Mouse (Mus musculus): ENCODE data around the gene Trappc12. TPM values are rescaled to one million over a fixed set of nuclear protein-coding genes. Genes with fewer than 3 reads are reported as not detected.

Gene Trappc12
- 49.1 and 67.5 TPM in 2 replicates for total RNA-seq (2014; fragmentation: Nextera tagmentation)
- total RNA-seq (2017), result 58.3 and 64.0 TPM in 2 replicates

DNA sequence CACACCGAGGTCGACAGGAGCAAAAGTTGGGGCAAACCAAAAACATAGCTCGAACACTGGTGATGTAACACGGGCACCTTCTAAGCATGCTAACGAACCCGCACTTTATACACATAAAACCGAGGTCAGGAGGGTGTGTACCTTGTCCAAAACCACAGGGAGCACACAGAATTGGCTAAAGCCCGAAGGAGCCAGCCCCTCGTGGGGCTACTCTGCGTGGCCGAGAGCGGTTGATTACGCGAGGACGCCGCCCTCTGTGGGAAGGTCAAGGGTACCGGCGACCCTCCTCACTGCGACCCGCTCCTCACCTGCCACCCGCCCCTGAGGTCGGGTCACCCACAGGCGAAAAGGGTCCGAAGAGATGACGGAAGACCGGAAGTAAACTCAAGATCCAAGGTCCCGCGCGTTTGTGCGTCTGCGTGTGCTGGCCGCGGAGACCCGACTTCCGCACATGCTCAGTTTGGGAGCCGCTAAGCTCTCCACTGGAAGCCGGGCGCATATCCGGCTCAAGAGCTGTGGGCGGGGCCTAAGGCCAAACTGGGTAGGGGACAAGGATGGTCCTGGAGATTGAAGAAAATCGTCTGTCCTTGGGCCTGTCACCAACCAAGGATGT lies at the start of gene Trappc12:
Gene Trappc12 (minus strand): TSS at position 452 of the 613 bp plus-strand sequence.
- ATAC-seq (replicated peaks; ENCODE audit: low FRiP score, low TSS enrichment, poor library complexity, severe bottlenecking), result peak; percentile 78

DNA sequence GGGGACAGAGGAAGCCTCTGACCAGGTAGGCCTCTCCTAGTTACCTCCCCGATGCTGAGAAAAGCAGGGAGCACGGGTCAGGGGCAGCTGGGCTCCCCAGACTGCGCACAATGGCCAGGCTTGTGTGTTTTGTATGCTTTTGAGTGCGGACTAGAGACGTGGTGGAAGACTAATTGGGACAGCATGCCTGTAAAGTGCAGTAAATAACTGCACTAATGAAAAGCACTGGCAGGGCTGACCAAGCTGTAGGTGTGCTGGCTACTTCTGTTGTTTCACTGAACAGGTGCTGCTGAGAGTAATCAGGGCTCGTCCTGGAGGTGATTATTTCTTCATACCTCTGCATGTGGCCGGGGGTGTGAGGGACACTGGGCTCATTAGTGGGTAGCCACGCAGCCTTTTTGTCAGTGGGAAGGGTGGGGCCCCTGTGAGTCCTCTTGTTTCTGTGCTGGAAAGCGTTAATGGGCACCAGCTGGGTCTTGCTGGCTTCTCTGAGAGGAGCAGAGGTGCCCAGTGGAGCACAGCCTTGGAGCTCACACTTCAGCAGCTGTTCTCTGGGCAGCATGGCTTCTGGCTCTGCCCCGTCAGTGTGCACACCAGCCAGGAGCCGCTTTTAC lies 49.6 kb upstream of the Trappc12 start:
- ATAC-seq (replicated peaks; ENCODE audit: low FRiP score, low TSS enrichment, poor library complexity, severe bottlenecking), result no peak

- ATAC-seq (replicated peaks; ENCODE audit: low FRiP score, low TSS enrichment, poor library complexity, severe bottlenecking), result no peak
These were observed 46.7 kb upstream of the Trappc12 start for GRCm38 (mm10) chr12:28796881-28797420.

DNA sequence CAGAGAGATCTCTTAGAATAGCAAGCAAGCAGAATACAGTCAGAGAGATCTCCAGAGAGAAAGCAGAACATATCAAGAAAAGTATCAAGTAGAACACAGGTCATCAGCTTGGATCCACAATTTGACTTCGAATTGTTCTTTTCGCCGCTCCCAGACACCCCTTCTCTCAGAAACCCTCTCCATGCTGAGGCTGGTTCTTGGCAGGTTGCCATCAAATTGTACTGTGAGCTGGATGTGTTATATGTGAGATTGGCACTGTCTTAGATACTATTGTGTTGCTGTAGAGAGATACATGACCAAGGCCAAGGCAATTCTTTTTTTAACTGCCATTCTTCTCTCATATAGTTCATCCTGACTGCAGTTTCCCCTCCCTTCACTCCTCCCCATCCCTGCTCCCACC lies 44.8 kb upstream of the Trappc12 start:
- peak; percentile 34; the same call in 1 of the 2 replicates for ATAC-seq (replicated peaks; ENCODE audit: low FRiP score, low TSS enrichment, poor library complexity, severe bottlenecking)

- no peak for ATAC-seq (replicated peaks; ENCODE audit: low FRiP score, low TSS enrichment, poor library complexity, severe bottlenecking)
These were observed 43.4 kb upstream of the Trappc12 start for GRCm38 (mm10) chr12:28793715-28794114.

DNA sequence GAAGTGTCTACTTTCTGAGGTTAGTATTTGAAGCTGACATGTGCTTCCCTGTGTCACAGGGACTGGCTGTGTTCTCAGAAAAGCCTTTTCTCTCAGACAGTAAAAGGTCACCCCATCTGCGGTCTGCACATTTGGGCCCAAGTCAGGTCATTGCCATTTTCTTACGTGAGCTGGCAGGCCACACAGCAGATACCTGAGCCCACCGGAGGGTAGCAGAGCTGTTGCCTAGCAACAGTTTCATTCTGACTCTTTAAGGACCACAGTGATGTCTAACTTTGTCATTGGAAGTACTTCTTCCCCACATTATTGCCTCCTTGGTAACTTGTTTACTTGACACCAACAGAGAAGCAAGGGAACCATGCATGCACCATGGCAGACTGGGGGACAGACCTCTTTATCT lies 42.3 kb upstream of the Trappc12 start:
- no peak for ATAC-seq (replicated peaks; ENCODE audit: low FRiP score, low TSS enrichment, poor library complexity, severe bottlenecking)

DNA sequence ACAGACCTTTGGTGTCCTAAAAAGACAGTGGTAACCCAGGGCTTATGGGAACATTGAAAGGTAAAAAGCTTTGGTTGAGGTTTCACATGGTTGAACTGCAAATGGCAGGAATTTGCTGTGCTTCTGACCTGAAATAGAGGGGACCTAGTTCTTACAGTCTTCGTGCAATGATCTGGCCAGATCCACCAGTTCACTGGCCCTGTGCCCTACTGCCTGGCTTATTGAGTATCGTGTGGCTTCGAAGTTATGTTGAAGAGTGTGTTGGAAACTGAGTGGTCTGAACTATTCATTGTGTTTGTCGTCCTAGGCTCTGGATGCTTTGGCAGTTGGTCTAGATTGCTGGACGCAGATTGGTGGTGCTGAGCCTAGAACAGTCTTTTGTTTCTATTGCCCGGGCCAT lies 36.0 kb upstream of the Trappc12 start:
- ATAC-seq (replicated peaks; ENCODE audit: low FRiP score, low TSS enrichment, poor library complexity, severe bottlenecking), result no peak

GRCm38 (mm10) chr12:28785299-28785698 lies 35.0 kb upstream of the Trappc12 start:
- ATAC-seq (replicated peaks; ENCODE audit: low FRiP score, low TSS enrichment, poor library complexity, severe bottlenecking), result no peak

GRCm38 (mm10) chr12:28784864-28785263 lies 34.6 kb upstream of the Trappc12 start:
- no peak for ATAC-seq (replicated peaks; ENCODE audit: low FRiP score, low TSS enrichment, poor library complexity, severe bottlenecking)

GRCm38 (mm10) chr12:28784355-28784754 lies 34.1 kb upstream of the Trappc12 start:
- ATAC-seq (replicated peaks; ENCODE audit: low FRiP score, low TSS enrichment, poor library complexity, severe bottlenecking), result peak; percentile 89

GRCm38 (mm10) chr12:28782637-28783036 lies 32.4 kb upstream of the Trappc12 start:
- ATAC-seq (replicated peaks; ENCODE audit: low FRiP score, low TSS enrichment, poor library complexity, severe bottlenecking), result no peak

DNA sequence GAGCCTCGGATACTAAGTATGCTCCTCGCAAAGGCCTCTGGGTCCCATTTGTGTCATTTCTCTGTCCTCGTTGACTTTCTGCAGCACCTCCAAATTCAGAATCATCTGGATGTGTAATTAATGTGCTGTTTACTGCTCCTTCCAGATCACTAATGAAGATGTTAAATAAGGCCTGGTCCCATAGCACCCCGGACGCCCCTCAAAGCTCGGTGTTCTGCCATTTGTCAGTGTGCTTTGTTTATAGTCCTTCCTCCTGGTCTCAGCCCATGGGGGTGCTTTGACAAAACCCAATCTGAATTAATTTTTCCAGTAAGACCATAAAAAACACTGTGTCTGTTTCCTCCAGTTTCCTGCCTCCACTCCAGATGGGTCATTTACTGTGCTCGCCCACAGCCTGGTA lies 29.9 kb upstream of the Trappc12 start:
- ATAC-seq (replicated peaks; ENCODE audit: low FRiP score, low TSS enrichment, poor library complexity, severe bottlenecking), result no peak

- no peak for ATAC-seq (replicated peaks; ENCODE audit: low FRiP score, low TSS enrichment, poor library complexity, severe bottlenecking)
These were observed 25.4 kb upstream of the Trappc12 start for GRCm38 (mm10) chr12:28775627-28776026.

DNA sequence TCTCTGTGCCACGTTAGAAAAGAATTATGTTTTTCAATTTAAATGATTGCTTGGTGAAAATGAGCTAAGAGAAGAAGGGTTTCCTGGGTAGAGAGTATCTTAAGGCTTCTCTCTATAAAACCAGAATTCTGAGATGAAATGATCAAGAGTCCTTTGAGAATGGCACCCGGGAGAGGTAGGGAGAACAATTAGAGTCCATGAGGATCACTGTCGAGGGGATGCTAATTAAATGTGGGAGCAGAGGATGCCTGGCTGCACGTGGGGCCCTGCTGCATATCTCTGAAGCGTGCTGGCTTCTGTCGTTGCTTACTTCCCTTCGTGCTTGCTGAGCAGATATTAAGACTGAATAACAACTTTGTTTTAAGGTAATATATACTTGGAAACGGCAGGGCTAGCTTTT lies 24.8 kb upstream of the Trappc12 start:
- no peak for ATAC-seq (replicated peaks; ENCODE audit: low FRiP score, low TSS enrichment, poor library complexity, severe bottlenecking)

DNA sequence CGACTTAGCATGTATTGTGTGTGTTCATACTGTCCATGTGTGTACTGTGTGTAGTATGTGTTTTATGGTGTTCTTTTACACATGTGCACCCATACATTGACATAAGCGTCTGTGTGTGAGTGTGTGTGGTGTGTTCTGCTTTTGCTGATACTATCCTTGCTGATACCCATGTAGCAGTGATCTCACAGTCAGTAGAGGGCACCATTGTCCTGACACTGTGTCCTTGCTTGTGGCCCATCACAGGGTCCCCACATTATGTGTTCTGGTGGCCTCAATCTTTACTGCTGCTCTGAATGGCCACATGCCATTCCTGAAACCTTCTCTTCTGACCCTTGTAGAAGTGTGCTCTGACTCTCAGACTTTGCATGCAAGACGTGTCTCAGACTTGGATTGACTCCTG lies 23.5 kb upstream of the Trappc12 start:
- 0 out of 2 replicates have a peak, but pooled peaks have one; percentile 43 for ATAC-seq (replicated peaks; ENCODE audit: low FRiP score, low TSS enrichment, poor library complexity, severe bottlenecking)

- ATAC-seq (replicated peaks; ENCODE audit: low FRiP score, low TSS enrichment, poor library complexity, severe bottlenecking), result no peak
These were observed 19.7 kb upstream of the Trappc12 start for GRCm38 (mm10) chr12:28769953-28770352.

GRCm38 (mm10) chr12:28756019-28756418 lies 5.7 kb upstream of the Trappc12 start:
- no peak for ATAC-seq (replicated peaks; ENCODE audit: low FRiP score, low TSS enrichment, poor library complexity, severe bottlenecking)

DNA sequence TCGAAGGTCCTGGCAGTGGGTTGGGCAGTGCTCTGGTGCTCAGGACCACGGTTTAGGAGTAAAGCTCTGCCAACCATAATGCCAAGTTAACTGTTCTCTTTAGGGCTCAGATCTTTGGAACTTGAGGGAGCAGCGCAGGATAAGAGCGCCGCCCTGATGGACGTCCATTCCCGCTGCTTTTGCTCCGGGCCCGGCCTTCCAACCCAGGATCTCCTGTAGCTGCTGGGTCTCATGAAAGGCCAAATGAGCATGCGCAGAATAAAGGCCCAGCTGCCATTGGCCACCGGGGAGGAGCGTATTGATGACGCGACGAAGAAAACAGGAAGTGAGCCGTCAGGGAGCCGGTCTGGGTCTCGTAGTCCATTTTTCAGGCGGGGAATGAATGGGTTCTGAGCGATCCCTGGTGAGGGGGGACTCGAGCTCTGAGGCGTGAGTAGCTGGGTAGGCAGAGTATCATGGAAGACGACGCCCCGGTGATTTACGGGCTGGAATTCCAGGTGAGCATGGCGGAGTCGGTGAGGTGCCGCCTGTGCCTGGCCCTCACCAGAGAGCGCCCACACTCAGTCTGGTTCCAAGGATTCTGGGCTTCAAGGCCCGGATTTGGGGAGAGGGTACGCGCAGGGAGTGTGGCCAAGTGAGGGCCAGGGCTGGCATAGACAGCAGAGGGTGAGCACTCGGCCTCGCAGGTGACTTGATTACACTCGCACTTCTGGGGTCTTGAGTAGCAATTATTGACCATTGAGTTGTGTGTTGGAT lies 1.4 kb upstream of the Trappc12 start, which contains the start of gene Eipr1:
Gene Eipr1 (plus strand): TSS at position 296 of the 756 bp plus-strand sequence.
- ATAC-seq (replicated peaks; ENCODE audit: low FRiP score, low TSS enrichment, poor library complexity, severe bottlenecking), result peak; percentile 94

GRCm38 (mm10) chr12:28750876-28751275 lies 604 bp upstream of the Trappc12 start:
- ATAC-seq (replicated peaks; ENCODE audit: low FRiP score, low TSS enrichment, poor library complexity, severe bottlenecking), result no peak

DNA sequence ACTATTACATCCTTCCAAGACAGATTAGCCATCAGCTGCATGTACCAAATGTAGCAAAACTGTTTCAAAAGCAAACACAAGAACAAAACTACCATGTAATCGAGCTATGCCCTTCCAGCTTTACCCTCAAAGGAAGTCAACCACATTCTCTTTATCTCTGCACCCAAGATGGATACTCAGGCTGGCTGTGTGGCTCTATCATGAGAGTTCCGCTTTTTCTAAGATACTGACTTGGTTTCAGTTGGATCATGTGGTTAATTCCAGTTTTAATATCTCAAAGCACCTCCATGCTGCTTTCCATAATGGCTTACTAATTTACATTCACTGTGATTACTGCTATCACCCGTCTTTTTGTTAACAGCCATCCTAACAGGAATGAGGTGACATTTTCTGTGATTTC lies 6.9 kb downstream of the Trappc12 start:
- peak; percentile 92 for ATAC-seq (replicated peaks; ENCODE audit: low FRiP score, low TSS enrichment, poor library complexity, severe bottlenecking)
